Mouse (Mus musculus) c-Kit-positive CD71-positive TER-119-positive erythroid progenitor cells, embryonic 14.5 days (primary cell): ENCODE results near the gene Hs2st1.
A peak's percentile ranks its signal among the peaks of the same experiment; 100 is the strongest.

Source experiments
- DNase-seq: peaks from one replicate; pipeline ENCODE4 v3.0.0-alpha.2; 2013; ENCODE audit warnings: low spot score

Gene Hs2st1

DNA sequence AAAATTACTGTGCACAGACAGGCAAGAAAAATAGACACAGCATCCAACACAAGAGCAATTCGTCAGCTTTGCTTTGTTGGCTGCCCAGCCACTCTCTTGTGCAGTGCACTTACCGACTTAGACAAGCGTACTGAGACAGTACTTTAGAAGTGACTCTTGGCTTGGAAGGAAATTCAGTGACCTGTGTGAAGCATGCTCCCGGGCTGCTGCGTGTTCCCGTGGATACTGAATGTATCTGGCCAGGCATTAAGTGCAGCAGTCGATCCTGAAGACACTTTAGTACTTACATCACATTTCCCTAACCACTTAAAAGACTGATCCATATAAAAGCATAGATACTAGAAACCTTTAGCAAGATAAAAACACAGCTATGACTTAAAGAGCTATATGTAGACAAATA, 68.1 kb downstream of the Hs2st1 start:
- DNase-seq, result no peak

DNA sequence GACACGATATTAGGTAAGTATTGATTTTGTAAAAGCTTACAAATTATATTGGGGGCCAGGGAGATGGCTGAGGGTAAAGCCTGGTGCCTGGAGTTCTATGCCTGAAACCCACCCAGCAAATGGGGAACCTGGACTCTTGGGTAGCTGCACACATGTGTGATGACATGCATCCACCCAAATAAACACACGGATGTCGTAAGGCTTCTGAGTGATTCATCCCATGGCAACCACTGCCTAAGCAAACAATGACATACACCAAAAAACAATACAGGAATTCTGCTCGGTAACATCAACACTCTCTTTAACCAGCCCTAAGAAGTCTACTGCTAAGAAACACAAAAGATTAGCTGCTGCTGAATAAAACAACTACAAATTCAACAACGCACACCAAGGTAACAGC, 73.2 kb downstream of the Hs2st1 start:
- DNase-seq, result no peak

DNA sequence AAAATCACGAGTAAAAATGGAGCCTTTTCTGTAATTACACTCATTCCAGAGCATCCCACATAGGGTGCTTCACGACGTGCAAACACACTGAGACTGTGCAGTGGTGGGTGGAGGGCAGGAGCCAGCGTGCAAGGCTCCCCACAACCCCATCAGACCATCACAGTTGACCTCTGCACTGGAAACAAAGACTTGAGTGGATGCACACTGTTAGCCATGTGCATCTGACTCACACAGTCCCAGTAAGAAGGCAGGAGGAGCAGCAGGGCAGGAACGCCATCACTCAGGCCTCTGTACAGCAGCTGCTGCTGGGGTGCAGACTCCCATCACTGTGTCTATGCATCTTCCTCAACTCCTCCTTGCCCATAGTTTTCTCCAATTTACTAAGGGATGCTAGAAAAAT, 75.1 kb downstream of the Hs2st1 start:
- DNase-seq, result no peak

DNA sequence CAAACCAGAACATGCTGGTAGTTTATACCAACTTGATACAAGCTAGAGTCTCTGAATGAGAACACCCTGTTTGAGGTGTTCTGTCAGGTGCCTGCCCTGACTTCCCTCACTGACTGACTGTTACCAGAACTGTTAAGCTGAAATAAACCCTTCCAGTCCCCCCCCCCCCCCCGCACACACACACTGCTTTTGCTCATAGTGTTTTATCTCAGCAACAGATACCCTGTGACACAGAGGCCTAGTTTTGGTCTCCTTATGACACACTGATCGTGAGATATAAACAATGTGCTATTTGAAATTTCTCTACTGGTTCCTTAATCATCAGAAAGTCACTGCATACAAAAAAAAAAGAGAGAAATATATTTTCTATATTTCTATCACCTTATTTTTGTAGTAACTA, 81.2 kb downstream of the Hs2st1 start:
- DNase-seq, result no peak

DNA sequence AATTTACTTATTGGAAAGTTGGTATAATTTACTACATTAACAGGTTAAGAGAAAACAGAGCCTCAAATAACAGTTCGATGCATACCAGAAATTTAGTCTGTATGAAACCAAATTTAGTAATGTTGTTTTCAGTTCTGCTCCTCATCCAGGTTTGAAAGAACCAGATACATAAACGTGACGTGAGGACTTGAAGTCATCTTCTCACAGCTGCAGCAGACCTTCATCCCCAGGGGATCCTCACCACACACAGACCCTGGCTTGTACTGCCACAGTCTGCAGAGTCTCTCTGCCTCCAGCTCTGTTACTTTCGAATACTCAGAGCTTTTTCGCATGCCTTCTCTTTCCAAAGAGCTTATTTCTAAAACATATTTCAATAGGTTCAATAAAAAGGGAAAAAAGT, 89.4 kb downstream of the Hs2st1 start:
- DNase-seq, result no peak

DNA sequence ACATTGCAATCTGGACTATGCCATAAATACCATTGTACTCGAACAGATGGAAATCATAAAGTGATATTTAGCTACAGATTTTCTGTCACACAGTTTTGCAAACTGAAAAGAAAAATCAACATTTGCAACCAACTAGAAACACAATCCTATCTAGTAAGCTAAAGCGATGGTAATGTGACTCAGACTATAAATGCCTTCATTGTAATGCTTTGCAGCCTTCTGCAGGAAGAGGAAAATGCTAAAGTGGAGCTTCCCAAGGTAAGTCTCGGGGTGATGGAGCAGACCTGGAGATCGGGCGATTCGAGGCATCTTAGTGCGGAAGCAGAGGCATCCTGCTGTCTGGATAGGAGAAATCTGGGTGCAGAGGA, 91.6 kb downstream of the Hs2st1 start:
- DNase-seq, result no peak

DNA sequence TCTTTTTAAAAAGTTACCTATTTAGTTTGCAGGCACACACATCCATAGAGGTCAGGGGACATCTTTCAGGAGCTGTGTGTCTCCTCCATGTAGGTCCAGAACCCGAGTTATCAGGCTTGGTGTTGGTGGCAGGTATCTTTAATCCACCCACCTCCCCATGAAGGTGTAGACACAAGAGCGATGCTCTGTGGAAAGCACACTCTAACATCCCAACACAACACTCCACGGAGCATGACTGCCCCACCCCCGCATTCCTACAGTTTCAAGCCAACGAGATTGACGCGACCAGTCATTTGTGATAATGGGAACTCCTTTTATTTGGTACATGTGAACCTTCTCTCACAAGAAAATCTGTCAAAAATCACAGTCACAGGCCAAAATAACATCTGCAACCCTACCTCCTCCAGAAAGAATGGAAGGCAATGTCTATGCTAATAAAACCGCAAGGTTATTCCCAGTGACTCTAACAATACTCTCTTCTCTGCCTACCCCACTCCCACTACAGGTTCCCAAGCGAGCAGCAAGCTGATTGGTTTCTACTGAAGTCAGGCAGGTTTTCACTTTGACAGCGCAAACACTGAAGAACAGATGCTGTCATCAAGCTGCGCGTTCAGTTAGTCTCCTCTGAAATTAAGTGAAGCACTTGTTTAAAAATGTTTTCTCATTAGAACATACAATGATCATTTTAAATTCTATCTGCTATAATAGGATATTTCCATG, 92.1 kb downstream of the Hs2st1 start:
- no peak for DNase-seq

DNA sequence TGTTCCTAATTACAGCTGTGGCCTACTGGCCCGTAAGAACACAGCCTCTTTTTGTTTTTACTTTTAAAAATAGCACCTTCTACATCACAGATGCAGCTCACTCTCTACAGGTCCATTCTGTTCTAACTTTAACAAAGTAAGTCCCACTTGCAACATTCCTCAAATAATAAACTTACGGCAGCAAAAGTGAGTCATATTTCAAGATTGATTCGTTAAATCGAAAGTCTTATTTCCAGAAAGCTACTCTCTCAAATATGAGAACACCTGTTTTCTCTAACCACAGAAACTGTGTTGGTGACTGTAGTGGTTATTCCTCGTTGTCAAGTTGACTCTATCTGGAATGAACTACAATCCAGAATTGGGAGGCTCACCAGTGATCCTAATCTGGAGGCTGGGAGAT, 94.1 kb downstream of the Hs2st1 start:
- no peak for DNase-seq

DNA sequence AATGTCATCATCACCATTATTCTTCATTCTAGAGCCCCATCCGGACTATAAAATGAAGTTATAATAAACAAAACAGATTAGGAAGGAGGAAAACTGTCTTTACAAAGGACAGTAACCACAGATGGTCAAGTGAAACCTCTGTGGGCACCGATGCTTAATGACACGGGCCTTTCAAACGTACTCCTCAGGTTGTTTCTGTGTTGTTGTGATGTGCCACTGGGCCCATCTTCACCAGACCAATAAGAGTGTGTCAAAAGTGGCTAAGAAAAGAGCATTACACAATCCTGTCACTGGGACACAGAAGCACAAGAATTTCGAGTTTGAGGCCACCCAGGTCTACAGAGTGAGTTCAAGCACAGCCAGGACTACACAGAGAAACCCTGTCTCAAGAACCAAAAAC, 95.3 kb downstream of the Hs2st1 start:
- DNase-seq, result no peak

DNA sequence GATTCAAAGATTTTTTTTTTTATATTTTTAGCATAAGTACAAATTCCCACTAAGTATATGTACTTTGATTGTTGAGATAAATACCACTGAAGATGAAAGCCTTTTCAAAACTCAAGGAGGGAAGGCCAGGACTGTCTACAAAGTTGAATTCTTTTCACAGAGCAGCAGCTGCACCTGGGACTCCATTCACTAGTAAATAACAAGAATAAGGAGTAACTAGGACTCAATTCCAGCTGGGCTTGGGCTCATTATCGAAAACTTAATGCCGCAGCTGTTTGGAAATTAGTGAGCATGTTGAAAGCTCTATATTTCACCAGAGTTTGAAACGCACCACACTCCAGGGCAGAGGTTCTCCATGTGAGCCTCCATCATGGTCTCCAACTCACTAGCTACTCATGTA, 98.0 kb downstream of the Hs2st1 start:
- no peak for DNase-seq

DNA sequence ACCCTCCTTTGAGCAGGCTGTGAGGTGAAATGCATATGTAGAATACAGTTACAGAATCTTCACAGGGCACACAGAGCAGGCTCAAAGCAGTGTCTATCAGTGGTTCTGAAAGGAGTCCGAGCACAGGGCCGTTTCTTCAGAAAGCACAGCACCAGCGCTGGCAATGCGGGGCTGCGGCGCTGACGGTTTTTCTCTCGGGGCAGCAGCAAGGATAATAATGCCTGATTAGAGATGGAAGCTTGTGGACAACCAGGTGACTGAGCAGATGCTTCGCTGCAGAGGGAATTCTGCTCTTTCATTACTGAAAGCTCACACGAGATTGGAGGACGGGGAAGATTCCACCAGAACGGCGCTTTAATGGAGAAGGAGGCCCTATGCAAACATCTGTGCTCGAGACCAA, 99.1 kb downstream of the Hs2st1 start:
- DNase-seq, result no peak

DNA sequence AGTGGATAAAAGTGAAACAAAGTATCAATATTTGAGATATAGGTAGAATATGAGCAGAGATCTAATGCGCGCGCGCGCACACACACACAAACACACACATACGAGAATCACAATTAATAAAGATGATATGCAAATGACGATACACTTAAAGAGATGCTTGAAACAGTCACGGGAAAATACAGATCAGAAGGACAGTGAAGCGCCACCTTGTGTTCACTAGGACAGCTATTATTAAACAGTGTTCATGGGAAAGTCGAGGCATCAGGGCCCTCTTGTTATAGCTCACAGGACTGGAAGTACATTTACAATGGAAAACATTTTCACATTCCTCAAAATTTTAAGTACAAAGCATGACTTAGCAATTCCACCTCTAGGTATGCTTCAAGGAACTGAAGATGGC, 102.5 kb downstream of the Hs2st1 start:
- peak; percentile 18 for DNase-seq

DNA sequence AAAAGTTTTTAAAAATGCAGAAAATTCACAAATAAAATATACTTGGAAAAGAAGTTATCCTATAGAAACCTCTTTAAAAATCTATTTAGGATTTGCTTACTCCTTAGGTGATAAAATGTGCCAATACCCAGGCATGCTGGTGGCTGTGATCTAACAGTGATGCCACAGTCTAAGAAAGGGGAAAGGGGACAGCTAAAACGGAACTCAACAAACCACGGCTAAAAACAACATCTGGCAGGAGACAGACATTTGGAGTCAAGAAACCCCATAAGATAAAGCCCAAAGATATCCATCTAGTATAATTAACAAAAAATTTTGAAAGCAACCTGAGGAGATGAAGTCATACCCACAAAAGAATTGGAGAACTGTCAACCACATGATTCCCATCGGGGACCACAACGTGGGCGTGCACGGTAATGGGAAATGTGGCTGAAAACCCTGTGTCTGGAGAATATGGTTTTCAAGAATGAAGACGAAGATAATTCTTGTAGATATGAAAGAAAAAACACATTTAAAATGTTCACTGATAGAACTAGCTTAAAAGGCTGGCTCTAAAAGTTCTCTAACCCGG, 103.8 kb downstream of the Hs2st1 start:
- DNase-seq, result no peak

DNA sequence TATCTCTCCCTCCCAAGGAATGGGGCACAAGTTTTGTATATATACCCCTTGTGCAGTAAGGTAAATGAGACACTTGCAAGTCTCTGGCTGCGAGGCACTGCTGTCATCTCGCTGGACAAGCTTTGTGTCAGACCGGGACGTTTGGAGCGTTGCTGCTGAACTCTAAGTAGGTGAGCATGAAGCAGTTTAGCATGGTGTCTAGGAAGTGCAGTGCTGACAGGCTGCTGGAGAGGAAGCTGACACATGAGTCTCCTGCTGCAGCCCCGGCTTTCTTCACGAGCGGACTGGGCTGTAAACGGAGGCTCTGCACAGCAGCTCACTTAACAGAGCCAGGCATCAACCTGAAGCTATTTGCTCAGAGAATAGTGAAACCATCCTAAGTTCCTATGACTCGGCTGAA, 107.3 kb downstream of the Hs2st1 start:
- DNase-seq, result no peak

DNA sequence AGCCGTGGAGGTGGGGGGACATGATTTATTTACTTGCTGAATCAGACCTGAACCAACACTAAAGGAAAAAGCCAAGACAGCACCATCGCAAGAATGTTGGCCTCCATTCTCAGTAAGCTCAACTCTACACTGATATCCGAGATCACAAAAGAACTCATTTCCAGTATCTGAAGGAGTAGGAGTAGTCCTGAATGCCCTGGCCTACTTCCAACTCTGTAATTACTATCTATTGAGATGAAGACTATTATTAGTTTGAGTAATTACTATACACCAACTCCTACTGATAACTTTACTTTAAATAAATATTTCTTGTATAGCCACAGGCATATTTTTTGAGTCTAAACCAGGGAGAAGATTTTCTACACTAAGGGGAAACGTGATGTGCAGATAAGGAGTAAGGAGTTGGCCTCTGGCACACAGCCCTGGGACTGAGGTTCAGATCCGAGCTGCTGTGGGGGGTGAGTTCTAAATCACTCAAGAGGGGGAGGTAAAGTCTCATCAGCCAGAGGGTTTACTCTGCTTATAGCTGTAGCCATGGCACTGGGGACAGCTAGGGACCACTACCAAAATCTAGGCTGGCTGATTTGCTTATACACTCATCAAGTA, 109.7 kb downstream of the Hs2st1 start:
- DNase-seq, result no peak

DNA sequence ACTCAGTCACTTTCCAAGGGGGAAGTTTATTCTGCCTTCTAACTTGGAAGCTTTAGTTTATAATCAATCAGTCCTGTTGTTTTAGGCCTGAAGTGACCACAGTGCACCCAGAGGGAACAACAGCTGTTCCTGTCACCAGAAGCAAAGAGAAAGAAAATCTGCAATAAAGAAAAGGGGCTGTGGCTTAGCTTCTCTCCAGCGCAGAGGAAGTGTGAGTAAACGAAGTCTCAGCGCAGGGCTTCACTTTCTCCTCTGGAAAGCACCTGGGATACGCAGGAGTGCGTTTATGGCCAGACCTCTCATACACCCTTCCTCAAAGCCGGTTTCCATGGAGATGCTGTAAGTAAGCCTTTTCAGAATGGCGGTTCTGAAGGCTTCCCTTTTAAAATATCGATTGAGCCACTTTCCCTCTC, 110.7 kb downstream of the Hs2st1 start:
- no peak for DNase-seq

DNA sequence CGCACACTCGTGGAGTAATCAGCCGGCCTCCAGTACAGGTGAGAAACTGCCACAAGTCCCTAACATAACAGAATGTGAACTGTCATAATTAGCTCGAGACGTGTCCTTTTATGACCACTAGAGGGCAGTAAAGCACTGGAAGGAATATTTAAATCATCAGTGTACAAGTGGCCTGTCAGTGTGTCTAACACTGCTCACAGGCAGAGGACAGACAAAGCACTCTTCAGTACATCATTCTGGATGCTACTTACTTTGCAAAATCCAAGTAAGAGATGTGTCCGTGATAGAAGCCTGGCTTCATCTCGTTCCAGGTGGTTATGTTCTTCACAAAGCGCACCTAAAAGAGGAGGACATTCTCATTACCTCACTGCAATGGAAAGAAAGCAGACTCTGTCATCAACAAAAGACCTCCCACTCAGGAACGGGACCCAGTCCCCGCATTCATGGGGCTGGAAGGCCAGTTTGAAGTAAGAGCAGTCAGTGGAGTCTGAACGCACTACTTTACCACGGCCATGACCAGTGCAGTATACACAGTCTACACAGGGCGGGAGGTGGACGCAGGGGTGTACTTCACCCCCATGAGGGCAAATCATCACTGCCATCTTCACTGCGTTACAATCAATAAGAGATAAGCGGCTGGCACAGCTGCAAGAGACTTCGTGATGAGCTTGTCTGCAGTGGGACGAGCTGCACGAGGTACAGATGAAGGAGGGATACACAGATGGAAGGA, 116.1 kb downstream of the Hs2st1 start:
- DNase-seq, result peak; percentile 71

DNA sequence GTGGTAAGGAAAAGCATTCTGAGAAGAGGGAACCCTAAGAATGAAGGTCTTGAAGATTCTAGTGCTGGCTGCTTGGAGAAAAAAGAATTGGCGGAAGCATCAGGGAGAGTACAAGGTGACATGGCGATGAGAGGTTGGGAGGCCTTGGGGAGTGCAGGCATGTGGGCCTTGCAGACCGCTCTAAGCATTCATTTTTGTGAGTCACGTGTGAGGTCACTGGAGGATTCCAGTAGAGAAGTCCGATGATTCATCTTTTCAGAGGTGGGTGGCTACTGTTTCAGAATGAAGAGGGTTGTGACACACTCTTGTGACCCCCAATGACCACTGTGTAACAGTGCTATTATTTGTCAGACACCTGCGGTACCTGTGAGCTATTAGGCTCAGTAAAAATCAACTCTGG, 121.0 kb downstream of the Hs2st1 start:
- DNase-seq, result no peak

DNA sequence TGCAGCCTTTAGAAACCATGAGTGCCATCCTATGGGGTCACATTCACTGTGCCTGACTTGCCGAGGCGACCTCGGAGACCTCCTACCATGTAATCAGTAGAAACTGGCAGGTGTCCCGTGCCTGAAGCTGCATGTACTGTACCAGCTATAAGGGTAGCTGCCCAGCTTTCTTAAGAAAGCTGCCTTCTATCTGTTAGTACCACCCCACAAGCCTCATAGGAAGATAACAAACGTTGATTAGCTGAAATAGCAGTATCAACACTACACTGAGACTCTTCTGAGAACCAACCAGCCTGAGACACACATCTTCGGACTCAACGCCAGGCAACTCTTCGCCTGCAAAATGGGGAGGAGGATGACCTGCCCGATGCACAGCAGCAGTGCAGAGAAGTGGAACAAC, 122.1 kb downstream of the Hs2st1 start:
- DNase-seq, result peak; percentile 34

DNA sequence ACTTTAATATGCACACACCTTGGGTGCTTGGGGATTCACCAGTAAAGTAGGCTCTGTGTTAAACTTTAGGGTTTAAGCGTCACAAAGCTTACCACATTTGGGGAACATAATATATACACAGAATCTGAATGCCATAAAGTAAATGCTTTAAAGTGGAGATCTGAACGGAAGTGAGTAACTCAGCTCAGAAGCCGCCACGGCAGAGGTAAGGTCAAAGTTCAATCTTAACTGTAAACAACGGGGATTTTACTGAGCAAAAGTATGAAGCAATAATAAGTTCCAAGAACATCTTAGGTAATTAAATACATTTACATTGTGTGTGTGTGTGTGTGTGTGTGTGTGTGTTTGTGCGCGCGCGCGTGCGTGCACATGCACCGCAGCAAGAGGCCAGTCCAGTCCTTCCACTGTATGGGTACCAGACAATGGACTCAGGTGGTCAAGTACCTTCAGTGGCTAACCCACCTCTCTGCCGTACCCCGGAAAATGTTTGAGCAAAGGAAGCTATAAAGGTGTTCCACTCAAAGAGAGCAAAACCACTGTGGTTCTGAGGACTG, 123.8 kb downstream of the Hs2st1 start:
- DNase-seq, result no peak

DNA sequence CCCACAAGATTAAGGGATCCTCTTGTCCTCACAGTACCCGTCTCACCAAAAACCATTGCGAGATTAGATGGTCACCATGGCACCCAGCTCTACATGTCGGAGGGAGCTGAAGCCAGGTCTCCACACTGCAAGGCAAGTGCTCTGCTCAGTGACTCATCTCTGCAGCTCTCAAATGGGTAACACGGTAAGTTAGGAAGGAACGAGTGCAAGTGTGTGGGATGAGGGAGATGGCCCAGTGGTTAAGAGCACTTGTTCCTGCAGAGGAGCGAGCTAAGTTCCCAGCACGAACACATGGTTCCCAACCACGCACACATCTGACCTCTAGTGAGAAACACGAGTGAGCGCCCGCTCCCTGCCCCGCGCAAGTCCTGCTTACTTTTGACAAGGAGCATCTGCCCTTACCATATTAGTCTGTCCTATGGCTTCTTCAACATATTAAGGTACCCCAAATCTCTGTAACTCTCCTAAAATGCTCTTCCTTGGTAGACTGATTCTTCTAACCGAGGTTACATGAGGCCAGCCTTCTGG, 132.0 kb downstream of the Hs2st1 start:
- no peak for DNase-seq

DNA sequence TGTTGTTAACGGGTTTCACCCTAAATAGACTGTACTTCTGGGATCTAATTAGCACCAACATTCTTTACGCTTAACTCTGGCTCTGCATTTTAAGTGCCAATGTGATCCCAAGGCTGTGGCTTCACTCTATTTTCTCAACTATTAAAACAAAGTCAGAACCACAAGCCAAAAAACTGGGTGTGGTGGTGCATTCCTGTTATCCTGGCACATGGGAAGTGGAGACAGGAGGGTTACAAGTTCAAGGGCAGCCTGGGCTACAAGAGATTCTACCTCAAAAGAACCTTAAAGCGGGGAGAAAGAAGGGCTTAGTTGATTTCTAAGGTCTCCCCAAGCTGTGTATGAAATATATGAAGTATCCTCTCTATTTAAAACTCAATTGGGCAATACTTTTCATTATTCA, 133.9 kb downstream of the Hs2st1 start:
- DNase-seq, result no peak

DNA sequence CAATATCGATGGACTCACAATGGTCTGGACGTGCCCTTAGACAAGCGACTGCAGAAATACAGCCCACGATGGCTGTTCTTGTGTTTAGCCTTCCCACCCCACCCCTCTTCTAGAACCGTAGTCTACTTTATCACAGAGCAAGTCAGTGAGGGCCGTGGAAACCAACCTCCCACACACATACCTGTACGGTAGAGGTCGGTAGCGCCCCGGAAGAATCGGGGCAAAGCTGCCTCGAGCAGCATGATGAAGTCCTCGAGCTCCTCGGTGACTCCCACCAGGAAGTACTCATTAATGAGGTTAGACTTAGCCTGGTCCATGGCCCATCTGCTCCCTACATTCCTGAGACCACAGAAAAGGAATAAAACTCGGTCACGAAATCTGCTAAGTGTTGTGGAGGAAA, 134.7 kb downstream of the Hs2st1 start:
- DNase-seq, result no peak
